Mouse (Mus musculus) liver, embryonic 14.5 days (tissue): ENCODE results near the gene Ccr6. TPM values are rescaled to one million over a fixed set of nuclear protein-coding genes. Genes with fewer than 3 reads are reported as not detected.

Experiments used
- ATAC-seq: fragments of 200-750 bp; cut with Nextera tagmentation; 2 replicates; pipeline ENCODE4 v1.8.0; 2017; ENCODE audit warnings: moderate number of reproducible peaks, mild to moderate bottlenecking, moderate library complexity; ENCODE audit not compliant: insufficient read depth
- DNase-seq, 3 experiments: peaks; one replicate each; pipeline ENCODE4 v3.0.0-alpha.2; 2012 to 2013; ENCODE audit warnings: low read depth in 3 of 3, low spot score in 3 of 3
- H3K27ac ChIP-seq: fragments of 300-500 bp; sonication (generic); 2 replicates; pipeline ENCODE4 v1.5.1; 2014; ENCODE audit warnings: moderate library complexity, mild to moderate bottlenecking, control low read depth, inconsistent platforms
- H3K27me3 ChIP-seq: fragments of 300-500 bp; sonication (generic); 2 replicates; pipeline ENCODE4 v1.6.1; 2014; ENCODE audit warnings: mild to moderate bottlenecking, low read length, moderate library complexity; ENCODE audit not compliant: control insufficient read depth, insufficient read depth
- H3K36me3 ChIP-seq: fragments of 300-500 bp; sonication (generic); replicated peaks from 2 replicates; pipeline ENCODE4 v1.6.1; 2014; ENCODE audit warnings: low read depth; ENCODE audit not compliant: control insufficient read depth, insufficient read depth
- H3K4me1 ChIP-seq, 2 experiments: fragments of 200-500 bp in 1 of 2; fragments of 300-500 bp in 1 of 2; sonication (generic) in 1 of 2; replicated peaks; 2 replicates each; pipeline ENCODE4 v1.6.1; 2012 to 2014; ENCODE audit warnings: antibody characterized with exemption in 1 of 2, inconsistent platforms in 1 of 2, low read length in 1 of 2; ENCODE audit not compliant: control insufficient read depth in 2 of 2, insufficient read depth in 2 of 2
- H3K4me2 ChIP-seq: fragments of 300-500 bp; sonication (generic); 2 replicates; pipeline ENCODE4 v1.6.1; 2014; ENCODE audit warnings: low read depth, mild to moderate bottlenecking, control low read depth, moderate library complexity
- H3K4me3 ChIP-seq, 2 experiments: fragments of 200-500 bp in 1 of 2; fragments of 300-500 bp in 1 of 2; sonication (generic) in 1 of 2; 2 replicates each; pipeline ENCODE4 v1.5.1; 2012 to 2014; ENCODE audit warnings: low read depth in 2 of 2, low read length in 2 of 2, mild to moderate bottlenecking in 2 of 2, control low read depth in 1 of 2, inconsistent platforms in 1 of 2, moderate library complexity in 1 of 2; ENCODE audit not compliant: insufficient read depth in 1 of 2
- H3K9ac ChIP-seq: fragments of 300-500 bp; sonication (generic); replicated peaks from 2 replicates; pipeline ENCODE4 v1.6.1; 2014; ENCODE audit warnings: mild to moderate bottlenecking, control low read depth, moderate library complexity
- H3K9me3 ChIP-seq: fragments of 300-500 bp; sonication (generic); 2 replicates; pipeline ENCODE4 v1.6.1; 2016; ENCODE audit warnings: low read length, mixed read lengths; ENCODE audit not compliant: control insufficient read depth
- CTCF ChIP-seq: IDR thresholded peaks from 2 replicates; pipeline ENCODE4 v1.5.1; 2016; ENCODE audit warnings: antibody characterized with exemption, low read depth, control low read depth
- EP300 ChIP-seq: IDR thresholded peaks from 2 replicates; pipeline ENCODE4 v1.6.1; 2016; ENCODE audit warnings: antibody characterized with exemption, low read depth
- WGBS: fragments of 180-500 bp; shearing (Covaris S2); extraction: QIAGEN DNeasy Blood & Tissue Kit; methylation state at CpG from one replicate; pipeline ENCODE4 v1.1.7; 2014; ENCODE audit not compliant: insufficient replicate concordance; 5-methylcytosine and 5-hydroxymethylcytosine counted together
- polyA plus RNA-seq, 2 experiments: library from polyadenylated mRNA; depleted of rRNA in 1 of 2; stranded (reverse) in 1 of 2; unstranded in 1 of 2; fragments of >200 nt; fragmentation: Nextera tagmentation in 1 of 2; extraction: Ambion mirVana in 1 of 2; gene quantifications; 2 replicates each; pipeline versions ENCODE4 v1.2.1 to v1.2.3; 2012 to 2014

The Ccr6 gene
- 0.04 TPM in 1 of 2 replicates, not detected in the other for polyA plus RNA-seq (2012; rRNA removed)
- polyA plus RNA-seq (2014; fragmentation: Nextera tagmentation; extraction: Ambion mirVana) = not detected in 2 replicates

GRCm38 (mm10) chr17:8235743-8236142 is at the start of gene Ccr6:
TSS of gene Ccr6 (plus strand) at chr17:8236043.
- 33% methylated on average over 3 of the region's 3 CpGs for WGBS

GRCm38 (mm10) chr17:8193678-8194077 is 42.2 kb upstream of the Ccr6 start:
- H3K9me3 ChIP-seq = no peaks in the 10 kb centered on the region
- H3K9ac ChIP-seq = no peak overlapping the region
- 84% methylated on average over 8 of the region's 8 CpGs for WGBS
- no peak overlapping the region for H3K4me3 ChIP-seq
- H3K4me2 ChIP-seq = no peak overlapping the region
- TF ChIP-seq CTCF = no peak
- no peak overlapping the region for H3K27ac ChIP-seq
- H3K4me1 ChIP-seq = no peaks in the 10 kb centered on the region
- peaks cover 13% of the 10 kb centered on the region for H3K36me3 ChIP-seq
- ATAC-seq = no peak
- no peak for DNase-seq
- H3K27me3 ChIP-seq = no peaks in the 10 kb centered on the region

More at GRCm38 (mm10) chr17:8235743-8236142, at the start of gene Ccr6:
- no peak within 1 kb of the TSS for H3K4me3 ChIP-seq
- H3K4me2 ChIP-seq = no peak within 1 kb of the TSS
- ATAC-seq (no peak), DNase-seq (no peak)
- no peak within 1 kb of the TSS for H3K9ac ChIP-seq
- no peaks in the 10 kb centered on the region for H3K36me3 ChIP-seq
- H3K9me3 ChIP-seq = no peaks in the 10 kb centered on the region
- H3K27me3 ChIP-seq = no peaks in the 10 kb centered on the region
- no peak within 1 kb of the TSS for H3K27ac ChIP-seq
- no peaks in the 10 kb centered on the region for H3K4me1 ChIP-seq
- TF ChIP-seq EP300 (no peak), CTCF (no peak)

- WGBS = 71% methylated on average over 8 of the region's 8 CpGs
- H3K36me3 ChIP-seq = peaks cover 8% of the 10 kb centered on the region
- no peaks in the 10 kb centered on the region for H3K27me3 ChIP-seq
- no peak for TF ChIP-seq EP300
- no peak for TF ChIP-seq CTCF
- DNase-seq (no peak), ATAC-seq (no peak)
- H3K4me2 ChIP-seq = no peak overlapping the region
- H3K4me3 ChIP-seq = no peak overlapping the region
- no peak overlapping the region for H3K9ac ChIP-seq
- H3K4me1 ChIP-seq = no peaks in the 10 kb centered on the region
- no peak overlapping the region for H3K27ac ChIP-seq
- no peaks in the 10 kb centered on the region for H3K9me3 ChIP-seq
Observed at GRCm38 (mm10) chr17:8195685-8196376, 40.0 kb upstream of the Ccr6 start.

GRCm38 (mm10) chr17:8197652-8198051 is 38.2 kb upstream of the Ccr6 start:
- ATAC-seq (no peak), DNase-seq (no peak)
- H3K9ac ChIP-seq = no peak overlapping the region
- H3K4me1 ChIP-seq = no peaks in the 10 kb centered on the region
- peaks cover 5% of the 10 kb centered on the region for H3K36me3 ChIP-seq
- no peak overlapping the region for H3K27ac ChIP-seq
- 57% methylated on average over 3 of the region's 3 CpGs for WGBS
- H3K27me3 ChIP-seq = no peaks in the 10 kb centered on the region
- TF ChIP-seq CTCF (0 out of 2 replicates have a peak, but pooled peaks have one; percentile 7), EP300 (no peak)
- H3K9me3 ChIP-seq = no peaks in the 10 kb centered on the region
- no peak overlapping the region for H3K4me3 ChIP-seq
- no peak overlapping the region for H3K4me2 ChIP-seq

- Histone ChIP-seq H3K27me3 (no peaks in the 10 kb centered on the region), H3K36me3 (peaks cover 5% of the 10 kb centered on the region), H3K9me3 (no peaks in the 10 kb centered on the region), H3K4me1 (no peaks in the 10 kb centered on the region), H3K9ac (no peak overlapping the region), H3K27ac (no peak overlapping the region), H3K4me3 (no peak overlapping the region), H3K4me2 (no peak overlapping the region)
- no peak for DNase-seq
- no peak for TF ChIP-seq EP300
- TF ChIP-seq CTCF = no peak
- 63% methylated on average over 11 of the region's 11 CpGs for WGBS
- ATAC-seq = no peak
Observed at GRCm38 (mm10) chr17:8199067-8199935, 36.5 kb upstream of the Ccr6 start.
